Mouse (Mus musculus): ENCODE results near the gene Midn. TPM values are rescaled to one million over a fixed set of nuclear protein-coding genes. Genes with fewer than 3 reads are reported as not detected.

The Midn gene
- polyA plus RNA-seq, 1 experiment from 2014 or later, result 25.7 TPM

- WGBS, result 82% methylated on average over 19 of the region's 19 CpGs
- peak overlapping the region; percentile 98 for H3K4me2 ChIP-seq
- H3K27me3 ChIP-seq, result no peaks in the 10 kb centered on the region
- peaks cover 71% of the 10 kb centered on the region for H3K36me3 ChIP-seq
- peak overlapping the region; percentile 100 for H3K27ac ChIP-seq
- peak overlapping the region; percentile 97; the same call in 1 of the 2 replicates for H3K4me3 ChIP-seq
- no peaks in the 10 kb centered on the region for H3K9me3 ChIP-seq
- ATAC-seq (ENCODE audit: insufficient number of reproducible peaks, insufficient read depth, low FRiP score, low TSS enrichment, low read depth), result no peak
- peak overlapping the region; percentile 96; the same call in 1 of the 2 replicates for H3K9ac ChIP-seq
- peaks cover 68% of the 10 kb centered on the region for H3K4me1 ChIP-seq
Measured at GRCm38 (mm10) chr10:80153713-80154112, 5.6 kb downstream of the Midn start.

GRCm38 (mm10) chr10:80154384-80154783 is 6.3 kb downstream of the Midn start:
- no peak for ATAC-seq (ENCODE audit: insufficient number of reproducible peaks, insufficient read depth, low FRiP score, low TSS enrichment, low read depth)
- Histone ChIP-seq H3K4me1 (peaks cover 75% of the 10 kb centered on the region), H3K9ac (peak overlapping the region; percentile 96; the same call in 1 of the 2 replicates), H3K36me3 (peaks cover 71% of the 10 kb centered on the region), H3K27ac (peak overlapping the region; percentile 40; the same call in 1 of the 2 replicates), H3K4me2 (no peak overlapping the region), H3K9me3 (no peaks in the 10 kb centered on the region), H3K4me3 (0 out of 2 replicates have a peak overlapping the region, but pooled peaks have one; percentile 0), H3K27me3 (no peaks in the 10 kb centered on the region)
- 81% methylated on average over 7 of the region's 7 CpGs for WGBS

GRCm38 (mm10) chr10:80155277-80155676 is 7.2 kb downstream of the Midn start:
- H3K4me3 ChIP-seq, result no peak overlapping the region
- H3K9me3 ChIP-seq, result no peaks in the 10 kb centered on the region
- H3K9ac ChIP-seq, result peak overlapping the region; percentile 32
- H3K36me3 ChIP-seq, result peaks cover 67% of the 10 kb centered on the region
- H3K27ac ChIP-seq, result peak overlapping the region; percentile 40; the same call in 1 of the 2 replicates
- peaks cover 80% of the 10 kb centered on the region for H3K4me1 ChIP-seq
- 0 out of 2 replicates have a peak overlapping the region, but pooled peaks have one; percentile 9 for H3K4me2 ChIP-seq
- 27% methylated on average over 1 of the region's 1 CpGs for WGBS
- H3K27me3 ChIP-seq, result no peaks in the 10 kb centered on the region
- ATAC-seq (ENCODE audit: insufficient number of reproducible peaks, insufficient read depth, low FRiP score, low TSS enrichment, low read depth), result no peak

- Histone ChIP-seq H3K27me3 (no peaks in the 10 kb centered on the region), H3K4me1 (peaks cover 89% of the 10 kb centered on the region), H3K9me3 (no peaks in the 10 kb centered on the region), H3K36me3 (peaks cover 65% of the 10 kb centered on the region), H3K4me2 (no peak overlapping the region), H3K27ac (peak overlapping the region; percentile 35), H3K9ac (peak overlapping the region; percentile 37; the same call in 1 of the 2 replicates), H3K4me3 (no peak overlapping the region)
- WGBS, result 79% methylated on average over 29 of the region's 29 CpGs
- no peak for ATAC-seq (ENCODE audit: insufficient number of reproducible peaks, insufficient read depth, low FRiP score, low TSS enrichment, low read depth)
Measured at GRCm38 (mm10) chr10:80156002-80156751, 8.1 kb downstream of the Midn start.

GRCm38 (mm10) chr10:80156752-80157053 is 8.6 kb downstream of the Midn start:
- H3K27ac ChIP-seq, result peak overlapping the region; percentile 35
- H3K9me3 ChIP-seq, result no peaks in the 10 kb centered on the region
- no peak for ATAC-seq (ENCODE audit: insufficient number of reproducible peaks, insufficient read depth, low FRiP score, low TSS enrichment, low read depth)
- WGBS, result 53% methylated on average over 7 of the region's 7 CpGs
- H3K4me3 ChIP-seq, result no peak overlapping the region
- H3K4me2 ChIP-seq, result peak overlapping the region; percentile 16; the same call in 1 of the 2 replicates
- H3K4me1 ChIP-seq, result peaks cover 93% of the 10 kb centered on the region
- H3K27me3 ChIP-seq, result no peaks in the 10 kb centered on the region
- H3K36me3 ChIP-seq, result peaks cover 60% of the 10 kb centered on the region
- 0 out of 2 replicates have a peak overlapping the region, but pooled peaks have one; percentile 51 for H3K9ac ChIP-seq

GRCm38 (mm10) chr10:80157141-80157929 is 9.3 kb downstream of the Midn start:
- no peak for ATAC-seq (ENCODE audit: insufficient number of reproducible peaks, insufficient read depth, low FRiP score, low TSS enrichment, low read depth)
- no peaks in the 10 kb centered on the region for H3K9me3 ChIP-seq
- WGBS, result 59% methylated on average over 15 of the region's 15 CpGs
- peaks cover 53% of the 10 kb centered on the region for H3K36me3 ChIP-seq
- H3K9ac ChIP-seq, result peak overlapping the region; percentile 51; the same call in 1 of the 2 replicates
- peaks cover 93% of the 10 kb centered on the region for H3K4me1 ChIP-seq
- H3K4me3 ChIP-seq, result no peak overlapping the region
- H3K4me2 ChIP-seq, result peak overlapping the region; percentile 16; the same call in 1 of the 2 replicates
- no peaks in the 10 kb centered on the region for H3K27me3 ChIP-seq
- peak overlapping the region; percentile 35 for H3K27ac ChIP-seq

- no peak for ATAC-seq (ENCODE audit: insufficient number of reproducible peaks, insufficient read depth, low FRiP score, low TSS enrichment, low read depth)
- H3K4me1 ChIP-seq, result peaks cover 91% of the 10 kb centered on the region
- H3K9ac ChIP-seq, result peak overlapping the region; percentile 22; the same call in 1 of the 2 replicates
- peaks cover 42% of the 10 kb centered on the region for H3K36me3 ChIP-seq
- H3K4me3 ChIP-seq, result peak overlapping the region; percentile 47; the same call in 1 of the 2 replicates
- H3K9me3 ChIP-seq, result no peaks in the 10 kb centered on the region
- H3K27ac ChIP-seq, result peak overlapping the region; percentile 95
- WGBS, result 12% methylated on average over 18 of the region's 18 CpGs
- H3K4me2 ChIP-seq, result peak overlapping the region; percentile 76
- no peaks in the 10 kb centered on the region for H3K27me3 ChIP-seq
Measured at GRCm38 (mm10) chr10:80158307-80158986, 10.4 kb downstream of the Midn start.

GRCm38 (mm10) chr10:80159021-80159560 is 11.0 kb downstream of the Midn start:
- Histone ChIP-seq H3K4me2 (peak overlapping the region; percentile 76), H3K27ac (peak overlapping the region; percentile 95), H3K9me3 (no peaks in the 10 kb centered on the region), H3K36me3 (peaks cover 36% of the 10 kb centered on the region), H3K4me3 (peak overlapping the region; percentile 47), H3K4me1 (peaks cover 90% of the 10 kb centered on the region), H3K9ac (peak overlapping the region; percentile 58; the same call in 1 of the 2 replicates), H3K27me3 (no peaks in the 10 kb centered on the region)
- no peak; the same call in 1 of the 2 replicates for ATAC-seq (ENCODE audit: insufficient number of reproducible peaks, insufficient read depth, low FRiP score, low TSS enrichment, low read depth)
- 7% methylated on average over 12 of the region's 12 CpGs for WGBS

GRCm38 (mm10) chr10:80159561-80160454 is 11.7 kb downstream of the Midn start:
- Histone ChIP-seq H3K9me3 (no peaks in the 10 kb centered on the region), H3K36me3 (peaks cover 29% of the 10 kb centered on the region), H3K4me1 (peaks cover 90% of the 10 kb centered on the region), H3K27ac (peak overlapping the region; percentile 95), H3K4me2 (peak overlapping the region; percentile 76), H3K27me3 (no peaks in the 10 kb centered on the region), H3K9ac (peak overlapping the region; percentile 59), H3K4me3 (peak overlapping the region; percentile 47)
- WGBS, result under 1% methylated on average over 55 of the region's 55 CpGs
- peak; percentile 72 for ATAC-seq (ENCODE audit: insufficient number of reproducible peaks, insufficient read depth, low FRiP score, low TSS enrichment, low read depth)
